Mouse (Mus musculus) bone marrow macrophage, adult 2 months (primary cell): ENCODE results near the gene Rtn1. TPM values are rescaled to one million over a fixed set of nuclear protein-coding genes. Genes with fewer than 3 reads are reported as not detected.

Source experiments
- H3K27ac ChIP-seq: 2 replicates; pipeline ENCODE4 v1.5.1; 2012; ENCODE audit warnings: low read depth, low read length; ENCODE audit not compliant: insufficient read depth
- H3K4me1 ChIP-seq: 2 replicates; pipeline ENCODE4 v1.6.1; 2012; ENCODE audit warnings: low read length; ENCODE audit not compliant: control insufficient read depth, insufficient read depth
- H3K4me3 ChIP-seq: 2 replicates; pipeline ENCODE4 v1.5.1; 2012; ENCODE audit warnings: mild to moderate bottlenecking, low read length, moderate library complexity; ENCODE audit not compliant: insufficient read depth
- CTCF ChIP-seq: IDR thresholded peaks from 2 replicates; pipeline ENCODE4 v1.5.1; 2012; ENCODE audit warnings: low read depth, mild to moderate bottlenecking, low read length, moderate library complexity
- POLR2A ChIP-seq: IDR thresholded peaks from 2 replicates; pipeline ENCODE4 v1.6.1; 2012; ENCODE audit warnings: mild to moderate bottlenecking, low read depth, low read length, borderline replicate concordance
- polyA plus RNA-seq: library from polyadenylated mRNA; stranded (reverse); fragments of >200 nt; gene quantifications from 2 replicates; pipeline ENCODE4 v1.2.4, GENCODE M21; 2012; ENCODE audit not compliant: missing spikeins, insufficient read depth, insufficient read length

Gene Rtn1
- polyA plus RNA-seq, 1 experiment = 1.6 TPM

- H3K4me1 ChIP-seq = no peaks in the 10 kb centered on the region
- TF ChIP-seq CTCF = no peak
- no peak for TF ChIP-seq POLR2A
- no peak overlapping the region for H3K27ac ChIP-seq
- H3K4me3 ChIP-seq = no peak overlapping the region
These were observed 47.8 kb downstream of the Rtn1 start for GRCm38 (mm10) chr12:72360926-72361615.

- TF ChIP-seq CTCF (no peak), POLR2A (no peak)
- no peaks in the 10 kb centered on the region for H3K4me1 ChIP-seq
- no peak overlapping the region for H3K27ac ChIP-seq
- no peak overlapping the region for H3K4me3 ChIP-seq
These were observed 49.0 kb downstream of the Rtn1 start for GRCm38 (mm10) chr12:72359903-72360302.

GRCm38 (mm10) chr12:72357667-72358420, 51.0 kb downstream of the Rtn1 start:
- no peak overlapping the region for H3K27ac ChIP-seq
- TF ChIP-seq CTCF = no peak
- TF ChIP-seq POLR2A = no peak
- no peak overlapping the region for H3K4me3 ChIP-seq
- no peaks in the 10 kb centered on the region for H3K4me1 ChIP-seq

- H3K4me3 ChIP-seq = no peak overlapping the region
- H3K4me1 ChIP-seq = no peaks in the 10 kb centered on the region
- no peak for TF ChIP-seq POLR2A
- TF ChIP-seq CTCF = no peak
These were observed 54.6 kb downstream of the Rtn1 start for GRCm38 (mm10) chr12:72354241-72354640.

GRCm38 (mm10) chr12:72353506-72353905, 55.3 kb downstream of the Rtn1 start:
- Histone ChIP-seq H3K27ac (no peak overlapping the region), H3K4me3 (no peak overlapping the region), H3K4me1 (no peaks in the 10 kb centered on the region)
- TF ChIP-seq POLR2A = no peak

More at GRCm38 (mm10) chr12:72354241-72354640, 54.6 kb downstream of the Rtn1 start:
- no peak overlapping the region for H3K27ac ChIP-seq

- Histone ChIP-seq H3K4me3 (no peak overlapping the region), H3K27ac (no peak overlapping the region), H3K4me1 (no peaks in the 10 kb centered on the region)
- TF ChIP-seq POLR2A (no peak), CTCF (no peak)
These were observed 60.3 kb downstream of the Rtn1 start for GRCm38 (mm10) chr12:72348508-72348907.

GRCm38 (mm10) chr12:72347184-72347583, 61.7 kb downstream of the Rtn1 start:
- TF ChIP-seq CTCF (no peak), POLR2A (no peak)
- Histone ChIP-seq H3K4me1 (no peaks in the 10 kb centered on the region), H3K27ac (no peak overlapping the region), H3K4me3 (no peak overlapping the region)

- Histone ChIP-seq H3K4me3 (no peak overlapping the region), H3K27ac (no peak overlapping the region), H3K4me1 (no peaks in the 10 kb centered on the region)
- no peak for TF ChIP-seq CTCF
- no peak for TF ChIP-seq POLR2A
These were observed 65.2 kb downstream of the Rtn1 start for GRCm38 (mm10) chr12:72343639-72344038.

- no peak overlapping the region for H3K27ac ChIP-seq
- TF ChIP-seq CTCF = no peak
- no peak for TF ChIP-seq POLR2A
These were observed 72.8 kb downstream of the Rtn1 start for GRCm38 (mm10) chr12:72336009-72336408.

GRCm38 (mm10) chr12:72332488-72333013, 76.3 kb downstream of the Rtn1 start:
- Histone ChIP-seq H3K27ac (no peak overlapping the region), H3K4me1 (no peaks in the 10 kb centered on the region), H3K4me3 (no peak overlapping the region)
- no peak for TF ChIP-seq CTCF
- no peak for TF ChIP-seq POLR2A

More at GRCm38 (mm10) chr12:72336009-72336408, 72.8 kb downstream of the Rtn1 start:
- Histone ChIP-seq H3K4me3 (no peak overlapping the region), H3K4me1 (no peaks in the 10 kb centered on the region)
